Mouse (Mus musculus): ENCODE results near the gene G0s2.
"Not testable (repeated sequence)": the region's sequence is repeated elsewhere in the genome, so short reads cannot be mapped to it uniquely, and the experiment has no call there.

The G0s2 gene

DNA sequence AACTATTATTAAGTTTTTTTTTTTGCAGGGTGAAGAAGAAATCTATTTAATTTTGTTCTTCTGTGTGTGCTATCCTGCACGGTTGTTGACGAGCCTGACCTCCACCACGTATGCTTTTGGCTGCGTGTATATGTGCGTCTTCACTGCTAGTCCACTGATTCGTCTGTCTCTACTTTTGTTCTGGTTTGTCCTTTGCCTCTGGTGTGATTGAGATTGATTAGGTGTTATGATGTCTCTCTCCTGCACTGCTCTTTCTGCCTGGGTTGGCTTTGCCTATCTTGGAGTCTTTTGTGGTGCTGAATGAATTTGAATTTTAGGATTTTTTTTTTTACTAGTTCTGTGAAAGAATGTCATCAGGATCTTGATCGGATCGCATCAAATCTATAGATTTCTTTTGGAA lies 18.0 kb downstream of the G0s2 start:
- DNase-seq (ENCODE audit: low read depth, low spot score) = no peak

GRCm38 (mm10) chr1:193253895-193254294 lies 19.1 kb downstream of the G0s2 start:
- not testable (repeated sequence) for DNase-seq (ENCODE audit: low read depth, low spot score)

GRCm38 (mm10) chr1:193252616-193253015 lies 20.4 kb downstream of the G0s2 start:
- DNase-seq (ENCODE audit: low read depth, low spot score) = no peak

DNA sequence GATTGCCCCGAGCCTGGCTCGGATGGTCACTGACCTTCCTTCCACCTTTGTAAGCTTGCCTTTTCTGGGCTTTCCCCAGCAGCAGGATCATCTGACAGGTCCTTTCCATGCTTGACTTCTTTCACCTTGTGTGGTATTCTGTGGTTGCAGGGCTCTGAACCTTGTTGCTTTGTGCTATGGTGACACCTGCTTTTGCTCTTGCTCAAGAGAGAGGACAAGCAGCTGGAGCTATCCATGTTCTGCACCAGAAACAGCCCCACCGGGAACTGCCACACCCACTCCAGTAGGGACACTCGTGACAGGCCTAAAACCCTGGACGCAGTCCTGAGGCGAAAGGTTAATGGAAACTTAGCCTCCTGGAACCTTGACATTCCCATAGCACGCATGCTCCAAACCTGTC lies 21.6 kb downstream of the G0s2 start:
- DNase-seq (ENCODE audit: low read depth, low spot score) = no peak

DNA sequence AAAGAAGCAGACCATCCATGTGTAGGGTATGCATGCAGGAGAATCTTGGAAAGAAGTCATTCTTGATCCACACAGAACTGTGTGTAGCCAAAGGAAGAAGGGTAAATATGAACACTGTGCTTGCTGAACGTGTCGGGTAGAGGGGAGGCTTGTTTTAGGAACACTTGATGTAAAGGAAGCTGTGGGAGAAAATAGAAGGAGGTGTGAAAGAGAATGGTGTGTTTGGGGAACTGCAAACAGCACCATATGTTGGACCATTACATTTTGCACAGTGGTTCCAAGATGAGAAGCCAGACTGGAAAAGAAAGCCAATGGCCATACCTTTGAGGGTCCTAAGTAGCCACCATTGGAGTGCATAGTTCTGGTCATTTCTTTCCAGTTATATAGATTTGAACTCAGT lies 23.0 kb downstream of the G0s2 start:
- DNase-seq (ENCODE audit: low read depth, low spot score) = no peak

GRCm38 (mm10) chr1:193244235-193244634 lies 28.8 kb downstream of the G0s2 start:
- DNase-seq (ENCODE audit: low read depth, low spot score) = no peak

DNA sequence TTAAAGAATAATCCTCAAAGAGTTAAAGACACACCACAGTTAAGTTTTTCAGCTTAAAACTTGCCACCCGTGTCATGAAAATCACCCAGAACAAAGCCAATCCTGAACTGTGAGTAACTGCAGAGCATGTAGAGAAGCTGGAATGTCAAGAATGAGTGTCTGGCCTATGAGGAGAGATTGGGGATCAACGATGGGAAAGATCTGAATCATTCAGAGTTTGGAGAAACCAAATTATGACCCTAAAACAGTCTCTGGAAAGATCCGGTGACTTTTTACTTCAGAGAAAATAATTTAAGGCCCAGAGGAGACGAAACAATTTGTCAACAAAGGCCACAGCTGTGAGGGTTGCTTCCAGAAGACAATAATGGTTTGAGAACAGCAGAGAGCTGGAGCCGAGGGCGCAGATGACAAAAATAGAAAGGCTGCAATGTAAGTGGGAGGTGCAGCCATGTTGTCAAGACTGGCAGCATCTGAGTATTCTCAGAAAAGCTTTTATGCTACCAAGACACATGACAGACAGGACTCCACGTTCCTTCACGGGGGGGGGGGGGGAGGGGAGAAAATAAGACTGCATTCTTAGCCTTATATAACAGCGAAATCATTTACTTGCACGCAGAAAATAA lies 29.3 kb downstream of the G0s2 start:
- no peak for DNase-seq (ENCODE audit: low read depth, low spot score)

DNA sequence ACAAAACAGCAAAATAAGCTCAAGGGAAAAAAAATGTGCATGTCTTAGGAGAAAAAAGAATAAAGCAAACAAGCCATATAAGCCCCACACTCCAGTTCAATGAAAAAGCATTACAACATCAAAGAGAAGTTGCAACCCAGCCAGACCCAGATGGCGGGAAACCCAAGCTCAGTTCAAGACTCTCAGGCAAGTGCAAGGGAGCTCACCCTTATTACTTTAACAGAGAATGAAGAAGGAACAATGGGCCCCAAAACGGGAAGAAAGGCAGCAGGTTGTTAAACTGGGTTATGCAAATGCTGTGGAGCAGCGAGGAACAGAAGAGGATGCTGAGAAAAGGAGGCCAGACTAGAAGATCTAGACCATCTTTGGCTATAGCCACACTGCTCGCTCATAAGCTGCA lies 30.2 kb downstream of the G0s2 start:
- no peak for DNase-seq (ENCODE audit: low read depth, low spot score)

GRCm38 (mm10) chr1:193242238-193242637 lies 30.8 kb downstream of the G0s2 start:
- no peak for DNase-seq (ENCODE audit: low read depth, low spot score)

DNA sequence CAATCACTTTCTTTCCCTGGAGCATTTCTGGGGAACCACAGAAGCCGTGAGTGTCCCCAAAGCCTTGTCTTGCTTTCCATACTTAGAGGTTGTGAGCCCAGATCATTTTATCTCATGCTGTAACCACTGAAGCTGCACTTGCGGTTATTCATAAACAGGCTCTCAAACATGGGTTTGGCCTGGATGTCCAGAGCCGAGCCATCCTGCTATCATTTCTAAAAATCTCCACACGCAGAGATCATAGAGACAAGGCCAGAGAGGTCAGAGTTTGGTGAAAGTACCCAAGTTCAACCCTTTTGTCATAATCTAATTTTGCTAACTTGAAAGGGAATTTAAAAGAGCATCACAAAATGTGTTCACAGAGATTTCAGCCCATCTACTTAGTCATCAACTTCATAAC lies 31.6 kb downstream of the G0s2 start:
- DNase-seq (ENCODE audit: low read depth, low spot score) = no peak

DNA sequence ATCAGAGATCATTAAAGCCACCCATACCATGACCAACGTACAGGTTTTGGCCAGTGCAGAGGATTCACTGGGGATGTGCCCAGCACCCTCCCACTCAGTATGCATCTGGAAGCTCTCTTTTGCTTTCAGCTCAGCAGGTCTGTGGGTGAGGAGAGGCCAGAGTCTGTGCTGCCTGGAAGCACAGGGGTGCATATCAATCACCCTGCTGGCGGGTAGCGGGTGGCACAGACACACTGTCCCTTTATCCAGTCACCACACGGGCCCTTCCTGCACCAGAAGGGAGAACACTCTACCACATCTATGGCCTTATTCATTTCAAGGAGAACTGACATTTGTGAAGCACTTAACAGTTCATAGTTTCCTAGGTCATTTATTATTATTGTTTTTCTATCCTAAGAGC lies 34.6 kb downstream of the G0s2 start:
- DNase-seq (ENCODE audit: low read depth, low spot score) = no peak

- DNase-seq (ENCODE audit: low read depth, low spot score) = no peak
Measured at GRCm38 (mm10) chr1:193234930-193235329, 38.1 kb downstream of the G0s2 start.

DNA sequence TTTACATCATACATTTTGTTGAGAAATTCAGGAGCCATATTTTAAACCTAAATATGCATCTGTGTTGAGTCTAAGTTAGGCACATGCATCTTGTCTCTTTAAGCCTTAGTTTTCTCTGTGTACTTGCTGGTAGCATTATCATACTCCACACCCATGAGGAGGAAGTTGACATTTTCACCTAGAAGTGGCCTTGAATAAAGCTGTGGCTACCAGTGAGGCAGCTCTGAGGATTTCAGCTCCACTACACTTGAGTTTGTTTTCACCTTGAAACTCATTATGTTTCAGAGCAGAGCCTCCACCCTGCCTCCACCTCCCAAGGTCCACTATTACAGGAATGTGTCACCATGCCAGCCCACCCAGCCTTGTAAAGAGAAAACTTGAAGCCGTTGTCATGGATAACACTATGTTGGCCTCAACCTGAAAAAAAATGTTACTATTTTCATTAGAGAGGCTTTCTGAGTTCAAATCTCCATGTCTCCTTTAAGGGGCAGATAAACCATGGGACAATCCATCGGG lies 38.8 kb downstream of the G0s2 start:
- DNase-seq (ENCODE audit: low read depth, low spot score) = no peak

GRCm38 (mm10) chr1:193232732-193233131 lies 40.3 kb downstream of the G0s2 start:
- DNase-seq (ENCODE audit: low read depth, low spot score) = no peak

GRCm38 (mm10) chr1:193230935-193231334 lies 42.1 kb downstream of the G0s2 start:
- DNase-seq (ENCODE audit: low read depth, low spot score) = no peak

DNA sequence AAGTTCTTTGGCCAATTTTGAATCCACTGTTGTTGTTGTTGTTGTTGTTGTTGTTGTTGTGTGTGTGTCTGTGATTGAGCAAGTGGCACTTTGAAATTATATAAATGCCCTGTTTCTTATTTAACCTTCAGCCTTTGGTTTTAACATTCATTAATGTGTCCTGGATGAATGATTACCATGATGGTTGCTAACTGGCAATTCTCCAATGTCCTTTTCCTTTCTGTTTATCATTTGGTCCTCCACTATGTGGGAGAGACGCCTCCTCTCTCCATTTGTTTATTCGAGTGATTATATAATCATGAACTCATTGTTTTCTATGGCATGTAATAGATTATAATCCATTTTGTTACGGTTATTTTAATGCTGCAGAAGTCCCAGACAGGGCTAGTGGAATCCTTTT lies 42.5 kb downstream of the G0s2 start:
- DNase-seq (ENCODE audit: low read depth, low spot score) = no peak

DNA sequence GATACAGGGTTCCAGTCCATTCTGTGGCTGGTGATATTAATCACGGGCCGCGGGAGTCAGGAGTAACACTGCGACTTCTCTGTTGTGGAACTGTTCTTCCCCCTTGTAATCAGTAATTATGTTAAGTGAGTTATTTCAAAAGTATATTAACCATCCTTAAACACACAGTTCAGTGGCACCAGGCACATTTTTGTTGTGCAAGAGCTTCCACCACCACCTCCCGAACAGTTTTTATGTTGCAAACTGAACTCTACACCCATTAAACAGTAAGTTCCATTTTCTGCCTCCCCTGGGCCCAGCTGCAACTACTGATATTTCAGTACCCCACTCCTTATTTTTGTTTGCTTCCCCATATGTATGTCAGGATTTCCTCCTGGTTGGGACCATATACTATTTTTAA lies 43.4 kb downstream of the G0s2 start:
- DNase-seq (ENCODE audit: low read depth, low spot score) = no peak

GRCm38 (mm10) chr1:193227537-193227936 lies 45.5 kb downstream of the G0s2 start:
- DNase-seq (ENCODE audit: low read depth, low spot score) = no peak

DNA sequence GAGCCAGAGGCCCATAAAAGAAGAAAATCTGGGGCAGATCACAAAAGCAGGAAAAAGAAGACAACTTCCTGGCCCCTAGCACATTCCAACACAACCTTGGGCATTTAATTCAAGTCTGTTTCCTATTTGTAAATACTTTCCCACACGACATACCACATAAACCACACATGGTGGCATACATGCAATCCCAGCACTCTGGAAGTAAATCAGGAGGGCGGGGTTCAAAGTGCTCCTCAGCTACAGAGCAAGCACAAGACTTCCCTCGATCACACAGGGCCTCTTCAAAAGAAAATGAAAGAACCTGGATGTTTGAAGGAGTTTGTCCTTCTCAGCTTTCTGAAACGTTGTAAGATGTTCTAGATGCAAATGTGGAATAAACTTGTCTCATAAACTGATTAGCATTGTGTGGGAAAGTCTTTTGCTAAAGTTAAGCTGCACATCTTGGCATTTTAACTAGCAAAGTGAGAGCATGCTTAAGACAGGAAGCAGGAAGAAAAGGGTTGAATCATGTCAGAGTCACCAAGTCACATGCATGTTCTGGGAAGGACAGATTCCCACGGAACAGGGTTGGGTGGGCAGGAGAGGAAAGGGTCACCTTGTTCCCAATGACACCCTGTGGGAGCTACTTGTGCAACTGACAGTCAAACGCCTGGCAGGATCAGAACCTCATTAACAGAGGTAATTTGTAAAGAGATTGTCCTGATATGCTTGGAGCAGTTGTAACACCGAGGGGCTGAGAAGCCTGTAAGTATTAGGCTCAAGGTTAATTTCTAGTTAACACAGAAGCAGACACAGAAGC lies 46.1 kb downstream of the G0s2 start:
- no peak for DNase-seq (ENCODE audit: low read depth, low spot score)

DNA sequence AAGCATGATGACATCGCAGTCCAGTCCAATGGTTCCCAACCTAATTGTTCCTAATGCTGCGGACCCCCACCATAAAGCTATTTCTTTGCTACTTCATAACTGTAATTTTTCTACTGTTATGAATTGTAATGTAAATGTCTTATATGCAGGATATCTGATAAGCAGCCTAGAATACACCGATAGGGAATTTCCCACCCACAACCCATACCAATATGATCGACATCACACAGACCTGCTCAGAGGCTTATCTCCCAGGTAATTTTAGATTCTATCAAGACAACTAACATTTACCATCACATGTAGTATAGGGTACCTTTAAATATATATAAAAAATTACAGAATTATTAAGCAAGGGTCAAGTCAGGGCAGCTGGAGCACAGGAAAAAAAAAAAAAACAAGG lies 46.9 kb downstream of the G0s2 start:
- DNase-seq (ENCODE audit: low read depth, low spot score) = no peak

GRCm38 (mm10) chr1:193225531-193225930 lies 47.5 kb downstream of the G0s2 start:
- no peak for DNase-seq (ENCODE audit: low read depth, low spot score)
